Mouse (Mus musculus): ENCODE data around the gene Mgat4b.
"Not testable (repeated sequence)": the region's sequence is repeated elsewhere in the genome, so short reads cannot be mapped to it uniquely, and the experiment has no call there.

The Mgat4b gene

GRCm38 (mm10) chr11:50210505-50211151, at the start of gene Mgat4b, which contains the start of gene Sqstm1:
TSS of gene Mgat4b (plus strand) at chr11:50210890.
TSS of gene Sqstm1 (minus strand) at chr11:50210827.
- Histone ChIP-seq H3K4me3 (replicated peaks; ENCODE audit: low read length) (peak within 1 kb of the TSS; percentile 97), H3K4me1 (replicated peaks; ENCODE audit: low read depth, low read length) (peaks cover 78% of the 10 kb centered on the region), H3K36me3 (ENCODE audit: insufficient read depth, low read length) (peaks cover 36% of the 10 kb centered on the region), H3K9me3 (ENCODE audit: low read length) (no peaks in the 10 kb centered on the region), H3K27me3 (ENCODE audit: insufficient read depth, low read length) (no peaks in the 10 kb centered on the region)
- no peak for TF ChIP-seq NANOG (IDR thresholded peaks at IDR 0.05; ENCODE audit: borderline replicate concordance, low read length)
- TF ChIP-seq CTCF (conservative IDR thresholded peaks at IDR 0.05; ENCODE audit: low read length): no peak
- TF ChIP-seq POU5F1 (IDR thresholded peaks at IDR 0.05; ENCODE audit: borderline replicate concordance, low read length): no peak

GRCm38 (mm10) chr11:50161578-50162304, 48.9 kb upstream of the Mgat4b start:
- peaks cover 17% of the 10 kb centered on the region for H3K4me1 ChIP-seq (replicated peaks; ENCODE audit: low read depth, low read length)
- TF ChIP-seq POU5F1 (IDR thresholded peaks at IDR 0.05; ENCODE audit: borderline replicate concordance, low read length) (no peak), NANOG (IDR thresholded peaks at IDR 0.05; ENCODE audit: borderline replicate concordance, low read length) (no peak), CTCF (conservative IDR thresholded peaks at IDR 0.05; ENCODE audit: low read length) (peak; percentile 99)
- H3K4me3 ChIP-seq (replicated peaks; ENCODE audit: low read length): 0 out of 2 replicates have a peak overlapping the region, but pooled peaks have one; percentile 7
- peaks cover 28% of the 10 kb centered on the region for H3K36me3 ChIP-seq (ENCODE audit: insufficient read depth, low read length)
- H3K27me3 ChIP-seq (ENCODE audit: insufficient read depth, low read length): no peaks in the 10 kb centered on the region
- H3K9me3 ChIP-seq (ENCODE audit: low read length): no peaks in the 10 kb centered on the region

- H3K27me3 ChIP-seq (ENCODE audit: insufficient read depth, low read length): no peaks in the 10 kb centered on the region
- TF ChIP-seq POU5F1 (IDR thresholded peaks at IDR 0.05; ENCODE audit: borderline replicate concordance, low read length) (no peak), CTCF (conservative IDR thresholded peaks at IDR 0.05; ENCODE audit: low read length) (no peak), NANOG (IDR thresholded peaks at IDR 0.05; ENCODE audit: borderline replicate concordance, low read length) (no peak)
- H3K4me3 ChIP-seq (replicated peaks; ENCODE audit: low read length): no peak overlapping the region
- peaks cover 17% of the 10 kb centered on the region for H3K4me1 ChIP-seq (replicated peaks; ENCODE audit: low read depth, low read length)
- H3K9me3 ChIP-seq (ENCODE audit: low read length): no peaks in the 10 kb centered on the region
- peaks cover 20% of the 10 kb centered on the region for H3K36me3 ChIP-seq (ENCODE audit: insufficient read depth, low read length)
Measured at GRCm38 (mm10) chr11:50162338-50163050, 48.2 kb upstream of the Mgat4b start.

GRCm38 (mm10) chr11:50168352-50168751, 42.3 kb upstream of the Mgat4b start:
- no peak for TF ChIP-seq CTCF (conservative IDR thresholded peaks at IDR 0.05; ENCODE audit: low read length)
- TF ChIP-seq NANOG (IDR thresholded peaks at IDR 0.05; ENCODE audit: borderline replicate concordance, low read length): no peak
- TF ChIP-seq POU5F1 (IDR thresholded peaks at IDR 0.05; ENCODE audit: borderline replicate concordance, low read length): no peak
- Histone ChIP-seq H3K36me3 (ENCODE audit: insufficient read depth, low read length) (peaks cover 24% of the 10 kb centered on the region), H3K27me3 (ENCODE audit: insufficient read depth, low read length) (no peaks in the 10 kb centered on the region), H3K4me3 (replicated peaks; ENCODE audit: low read length) (no peak overlapping the region), H3K4me1 (replicated peaks; ENCODE audit: low read depth, low read length) (peaks cover 12% of the 10 kb centered on the region), H3K9me3 (ENCODE audit: low read length) (no peaks in the 10 kb centered on the region)

GRCm38 (mm10) chr11:50174111-50174729, 36.5 kb upstream of the Mgat4b start, which contains the start of gene Mrnip:
TSS of gene Mrnip (plus strand) at chr11:50174444.
- H3K27me3 ChIP-seq (ENCODE audit: insufficient read depth, low read length): not testable (repeated sequence)
- H3K4me1 ChIP-seq (replicated peaks; ENCODE audit: low read depth, low read length): peaks cover 48% of the 10 kb centered on the region

GRCm38 (mm10) chr11:50174730-50175187, 35.9 kb upstream of the Mgat4b start:
- Histone ChIP-seq H3K9me3 (ENCODE audit: low read length) (no peaks in the 10 kb centered on the region), H3K27me3 (ENCODE audit: insufficient read depth, low read length) (no peaks in the 10 kb centered on the region), H3K4me1 (replicated peaks; ENCODE audit: low read depth, low read length) (peaks cover 48% of the 10 kb centered on the region), H3K4me3 (replicated peaks; ENCODE audit: low read length) (peak overlapping the region; percentile 91), H3K36me3 (ENCODE audit: insufficient read depth, low read length) (peaks cover 43% of the 10 kb centered on the region)
- TF ChIP-seq POU5F1 (IDR thresholded peaks at IDR 0.05; ENCODE audit: borderline replicate concordance, low read length) (no peak), NANOG (IDR thresholded peaks at IDR 0.05; ENCODE audit: borderline replicate concordance, low read length) (no peak), CTCF (conservative IDR thresholded peaks at IDR 0.05; ENCODE audit: low read length) (no peak)

More at GRCm38 (mm10) chr11:50174111-50174729, 36.5 kb upstream of the Mgat4b start, which contains the start of gene Mrnip:
- H3K9me3 ChIP-seq (ENCODE audit: low read length): not testable (repeated sequence)
- Histone ChIP-seq H3K36me3 (ENCODE audit: insufficient read depth, low read length) (peaks cover 40% of the 10 kb centered on the region), H3K4me3 (replicated peaks; ENCODE audit: low read length) (peak within 1 kb of the TSS; percentile 91)

GRCm38 (mm10) chr11:50176351-50176750, 34.3 kb upstream of the Mgat4b start:
- peaks cover 40% of the 10 kb centered on the region for H3K4me1 ChIP-seq (replicated peaks; ENCODE audit: low read depth, low read length)
- peaks cover 43% of the 10 kb centered on the region for H3K36me3 ChIP-seq (ENCODE audit: insufficient read depth, low read length)
- no peak for TF ChIP-seq CTCF (conservative IDR thresholded peaks at IDR 0.05; ENCODE audit: low read length)
- TF ChIP-seq POU5F1 (IDR thresholded peaks at IDR 0.05; ENCODE audit: borderline replicate concordance, low read length): no peak
- no peak for TF ChIP-seq NANOG (IDR thresholded peaks at IDR 0.05; ENCODE audit: borderline replicate concordance, low read length)
- H3K9me3 ChIP-seq (ENCODE audit: low read length): no peaks in the 10 kb centered on the region
- no peak overlapping the region for H3K4me3 ChIP-seq (replicated peaks; ENCODE audit: low read length)
- no peaks in the 10 kb centered on the region for H3K27me3 ChIP-seq (ENCODE audit: insufficient read depth, low read length)

GRCm38 (mm10) chr11:50177111-50177510, 33.6 kb upstream of the Mgat4b start:
- Histone ChIP-seq H3K36me3 (ENCODE audit: insufficient read depth, low read length) (peaks cover 44% of the 10 kb centered on the region), H3K9me3 (ENCODE audit: low read length) (no peaks in the 10 kb centered on the region), H3K27me3 (ENCODE audit: insufficient read depth, low read length) (no peaks in the 10 kb centered on the region), H3K4me1 (replicated peaks; ENCODE audit: low read depth, low read length) (peaks cover 36% of the 10 kb centered on the region), H3K4me3 (replicated peaks; ENCODE audit: low read length) (no peak overlapping the region)
- TF ChIP-seq CTCF (conservative IDR thresholded peaks at IDR 0.05; ENCODE audit: low read length): no peak
- no peak for TF ChIP-seq NANOG (IDR thresholded peaks at IDR 0.05; ENCODE audit: borderline replicate concordance, low read length)
- TF ChIP-seq POU5F1 (IDR thresholded peaks at IDR 0.05; ENCODE audit: borderline replicate concordance, low read length): no peak
